Mouse (Mus musculus) activated CD4-positive, CD25-positive, alpha-beta regulatory T cell, adult 9 weeks (primary cell): ENCODE measurements around the gene AL731706.2. TPM values are rescaled to one million over a fixed set of nuclear protein-coding genes. Genes with fewer than 3 reads are reported as not detected.

Experiments used
- polyA plus RNA-seq: library from polyadenylated mRNA; unstranded; fragments of 100-300 nt; shearing (Covaris generic); gene quantifications from one replicate; pipeline ENCODE4 v1.2.1, GENCODE M21; 2017

AL731706.2 gene
- polyA plus RNA-seq = 12.7 TPM

DNA sequence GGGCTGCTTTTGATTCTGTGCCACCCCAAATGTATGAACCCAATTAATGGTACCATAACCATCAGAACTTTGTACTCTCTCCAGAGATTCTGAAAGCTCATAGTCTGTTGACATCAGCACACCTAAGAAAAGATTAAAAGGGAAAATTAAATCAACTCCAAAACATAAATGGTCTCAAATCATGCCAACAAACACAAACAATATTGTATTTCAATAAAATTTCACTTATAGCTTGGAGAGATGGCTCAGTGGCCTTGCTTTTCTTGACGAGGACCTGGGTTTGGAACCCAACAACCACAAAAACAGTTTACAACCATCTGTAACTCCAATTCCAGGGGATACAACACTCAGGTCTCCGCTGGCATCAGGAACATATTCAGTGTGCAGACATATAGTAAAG is at the start of gene AL731706.2:
Gene AL731706.2 (minus strand): TSS at position 101 of the 400 bp plus-strand sequence.

DNA sequence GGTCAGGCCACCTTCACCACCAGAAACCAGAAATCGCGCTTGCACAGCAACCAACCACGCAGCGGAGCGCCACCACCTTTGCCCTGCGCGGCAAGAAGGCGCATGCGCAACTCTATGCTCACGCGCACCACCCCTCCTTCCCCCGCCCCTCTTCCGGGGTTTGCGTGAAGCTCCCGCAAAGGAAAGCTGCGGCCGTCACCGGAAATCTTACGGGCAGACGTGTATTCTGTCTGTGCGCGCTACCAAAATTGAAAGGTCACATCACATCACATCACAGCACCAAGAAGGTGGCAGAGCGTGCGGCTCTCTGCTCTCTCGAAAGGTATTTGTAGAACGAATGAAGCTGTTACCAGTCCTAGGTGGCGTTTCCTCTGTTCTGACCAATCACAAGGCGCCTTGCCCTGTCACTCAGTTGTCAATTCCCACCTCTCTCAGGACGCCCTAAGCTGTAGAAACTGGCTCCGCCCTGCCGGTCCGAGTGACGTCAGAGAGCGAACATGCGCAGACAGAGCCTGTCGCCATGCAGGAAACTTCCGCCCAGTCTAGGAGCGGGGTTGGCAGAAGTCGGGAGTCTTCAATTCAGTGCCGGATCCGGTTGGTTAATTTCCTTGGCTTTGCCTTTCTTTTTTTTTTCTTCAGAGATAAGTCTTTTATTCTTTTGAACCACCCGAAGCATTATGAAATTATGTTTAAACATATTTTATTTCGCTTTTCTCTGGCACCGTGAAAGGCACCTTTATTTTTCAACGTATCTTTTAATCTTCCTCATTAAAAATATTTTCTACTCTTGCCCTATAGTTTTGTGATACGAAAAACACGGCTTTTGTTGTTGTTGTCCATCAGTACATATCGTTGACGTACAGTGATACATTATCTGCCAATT is 5.8 kb upstream of the AL731706.2 start, which contains the start of the genes Slx4ip, AL731706.1 and Mkks:
Gene Slx4ip (plus strand): TSS at position 151 of the 883 bp plus-strand sequence.
Gene AL731706.1 (minus strand): TSS at position 322 of the 883 bp plus-strand sequence.
Gene Mkks (minus strand): TSS at position 322 of the 883 bp plus-strand sequence.

Other genes starting within 250 kb of the AL731706.2 start
- not detected for gene Snap25, start 172.2 kb downstream of the AL731706.2 start, polyA plus RNA-seq
- gene Slx4ip, start 5.5 kb upstream of the AL731706.2 start, polyA plus RNA-seq = 7.5 TPM
- 8.3 TPM for gene AL731706.1, start 5.7 kb upstream of the AL731706.2 start, polyA plus RNA-seq
- 28.1 TPM for gene Mkks, start 5.7 kb upstream of the AL731706.2 start, polyA plus RNA-seq
- gene Jag1, start 231.0 kb upstream of the AL731706.2 start, polyA plus RNA-seq = not detected